15 mouse cellular contexts compared by ENCODE assay signal in genomic region chr10:119723671-119724070, GRCm38 (mm10).
"Had no signal": no experiment of that assay in that cellular context is flagged by ENCODE, and none has a peak within 500 bp of the region (broad histone marks: within the 10 kb centered on the region; RNA-seq: fewer than 3 reads in every experiment).

No protein-coding gene starts in this region.

- H3K36me3 ChIP-seq: limb, embryonic 15.5 days; liver, embryonic 12.5 days; midbrain, embryonic 12.5 days had no signal

- H3K9ac ChIP-seq: limb, embryonic 15.5 days; liver, embryonic 12.5 days; lung, embryonic 14.5 days; midbrain, embryonic 12.5 days had no signal

- H3K4me2 ChIP-seq: limb, embryonic 15.5 days; liver, embryonic 12.5 days; lung, embryonic 14.5 days; midbrain, embryonic 12.5 days had no signal

- H3K4me1 ChIP-seq: limb, embryonic 15.5 days; liver, embryonic 12.5 days had no signal

- H3K9me3 ChIP-seq: limb, embryonic 15.5 days; liver, embryonic 12.5 days; midbrain, embryonic 12.5 days had no signal

- ATAC-seq: liver, embryonic 12.5 days had no signal

- H3K27ac ChIP-seq: kidney, postnatal 0 days; limb, embryonic 15.5 days; liver, embryonic 12.5 days; midbrain, embryonic 12.5 days; stomach, postnatal 0 days had no signal

- H3K4me3 ChIP-seq: limb, embryonic 15.5 days; liver, embryonic 12.5 days; midbrain, embryonic 12.5 days had no signal

- DNase-seq: kidney, adult 11 months; kidney, adult 9 months; kidney, postnatal 36 days; layer of hippocampus, adult 9-11 months; layer of hippocampus, postnatal 36 days; lung, embryonic 14.5 days; lung, postnatal 10 days; lung, postnatal 4 days; right cerebral cortex, postnatal 14 days; thymus, postnatal 4 days had no signal

- H3K27me3 ChIP-seq: limb, embryonic 15.5 days; liver, embryonic 12.5 days; midbrain, embryonic 12.5 days had no signal
